Mouse (Mus musculus) heart, embryonic 15.5 days (tissue): ENCODE measurements around the gene Ube2r2. TPM values are rescaled to one million over a fixed set of nuclear protein-coding genes. Genes with fewer than 3 reads are reported as not detected.

Experiments used
- ATAC-seq: fragments of 200-750 bp; cut with Nextera tagmentation; replicated peaks from 2 replicates; pipeline ENCODE4 v1.8.0; 2017; ENCODE audit warnings: low read depth, moderate TSS enrichment; ENCODE audit not compliant: insufficient number of reproducible peaks, insufficient read depth, low FRiP score
- H3K27ac ChIP-seq: fragments of 300-500 bp; sonication (generic); 2 replicates; pipeline ENCODE4 v1.5.1; 2015; ENCODE audit warnings: mild to moderate bottlenecking, inconsistent platforms
- H3K27me3 ChIP-seq: fragments of 300-500 bp; sonication (generic); 2 replicates; pipeline ENCODE4 v1.6.1; 2015; ENCODE audit warnings: inconsistent platforms
- H3K36me3 ChIP-seq: fragments of 300-500 bp; sonication (generic); 2 replicates; pipeline ENCODE4 v1.6.1; 2015; ENCODE audit warnings: mild to moderate bottlenecking, inconsistent platforms
- H3K4me1 ChIP-seq: fragments of 300-500 bp; sonication (generic); replicated peaks from 2 replicates; pipeline ENCODE4 v1.6.1; 2015; ENCODE audit warnings: inconsistent platforms
- H3K4me2 ChIP-seq: fragments of 300-500 bp; sonication (generic); 2 replicates; pipeline ENCODE4 v1.6.1; 2015; ENCODE audit warnings: inconsistent platforms, mild to moderate bottlenecking, moderate library complexity
- H3K4me3 ChIP-seq: fragments of 300-500 bp; sonication (generic); 2 replicates; pipeline ENCODE4 v1.5.1; 2015; ENCODE audit warnings: mild to moderate bottlenecking, inconsistent platforms
- H3K9ac ChIP-seq: fragments of 300-500 bp; sonication (generic); 2 replicates; pipeline ENCODE4 v1.6.1; 2015; ENCODE audit warnings: mild to moderate bottlenecking, inconsistent platforms
- H3K9me3 ChIP-seq: fragments of 300-500 bp; sonication (generic); replicated peaks from 2 replicates; pipeline ENCODE4 v1.6.1; 2016; ENCODE audit warnings: inconsistent platforms
- WGBS: fragments of 180-500 bp; shearing (Covaris S2); methylation state at CpG from one replicate; pipeline ENCODE4 v1.1.7; 2015; ENCODE audit warnings: mixed read lengths; 5-methylcytosine and 5-hydroxymethylcytosine counted together
- polyA plus RNA-seq: library from polyadenylated mRNA; unstranded; fragments of >200 nt; fragmentation: Nextera tagmentation; extraction: Ambion mirVana; gene quantifications from 2 replicates; pipeline ENCODE4 v1.2.1, GENCODE M21; 2015

The Ube2r2 gene
- polyA plus RNA-seq, 1 experiment from 2014 or later: 73.1 TPM

- ATAC-seq: peak; percentile 100
- Histone ChIP-seq H3K9me3 (no peaks in the 10 kb centered on the region), H3K36me3 (peaks cover 29% of the 10 kb centered on the region), H3K4me2 (peak within 1 kb of the TSS; percentile 89), H3K9ac (peak within 1 kb of the TSS; percentile 72), H3K4me3 (peak within 1 kb of the TSS; percentile 79), H3K27ac (peak within 1 kb of the TSS; percentile 55), H3K27me3 (no peaks in the 10 kb centered on the region), H3K4me1 (peaks cover 10% of the 10 kb centered on the region)
- 3% methylated on average over 29 of the region's 29 CpGs for WGBS
Measured at GRCm38 (mm10) chr4:41124180-41124951, 11.2 kb upstream of the Ube2r2 start, which contains the start of gene Nol6. Gene Nol6, minus strand, starts transcription at chr4:41124455.

- H3K9ac ChIP-seq: no peak overlapping the region
- H3K27me3 ChIP-seq: no peaks in the 10 kb centered on the region
- peaks cover 2% of the 10 kb centered on the region for H3K4me1 ChIP-seq
- H3K4me3 ChIP-seq: no peak overlapping the region
- no peak overlapping the region for H3K4me2 ChIP-seq
- H3K36me3 ChIP-seq: no peaks in the 10 kb centered on the region
- peak; percentile 64; the same call in 1 of the 2 replicates for ATAC-seq
- H3K27ac ChIP-seq: no peak overlapping the region
- H3K9me3 ChIP-seq: no peaks in the 10 kb centered on the region
- WGBS: 2% methylated on average over 2 of the region's 2 CpGs
Measured at GRCm38 (mm10) chr4:41129406-41129805, 6.1 kb upstream of the Ube2r2 start.

- H3K4me2 ChIP-seq: no peak overlapping the region
- peaks cover 6% of the 10 kb centered on the region for H3K4me1 ChIP-seq
- H3K4me3 ChIP-seq: no peak overlapping the region
- H3K36me3 ChIP-seq: no peaks in the 10 kb centered on the region
- H3K27me3 ChIP-seq: no peaks in the 10 kb centered on the region
- H3K9ac ChIP-seq: no peak overlapping the region
- H3K27ac ChIP-seq: no peak overlapping the region
- ATAC-seq: no peak
- H3K9me3 ChIP-seq: no peaks in the 10 kb centered on the region
- 75% methylated on average over 3 of the region's 3 CpGs for WGBS
Measured at GRCm38 (mm10) chr4:41129836-41130235, 5.7 kb upstream of the Ube2r2 start.

- H3K4me1 ChIP-seq: peaks cover 11% of the 10 kb centered on the region
- no peaks in the 10 kb centered on the region for H3K27me3 ChIP-seq
- no peak overlapping the region for H3K4me3 ChIP-seq
- 73% methylated on average over 6 of the region's 6 CpGs for WGBS
- no peaks in the 10 kb centered on the region for H3K9me3 ChIP-seq
- H3K9ac ChIP-seq: no peak overlapping the region
- ATAC-seq: no peak
- H3K27ac ChIP-seq: no peak overlapping the region
- H3K36me3 ChIP-seq: no peaks in the 10 kb centered on the region
- H3K4me2 ChIP-seq: no peak overlapping the region
Measured at GRCm38 (mm10) chr4:41132471-41132870, 3.1 kb upstream of the Ube2r2 start.

GRCm38 (mm10) chr4:41133529-41134291 is 1.8 kb upstream of the Ube2r2 start:
- H3K4me1 ChIP-seq: peaks cover 11% of the 10 kb centered on the region
- no peaks in the 10 kb centered on the region for H3K36me3 ChIP-seq
- no peak for ATAC-seq
- H3K9ac ChIP-seq: no peak overlapping the region
- no peak overlapping the region for H3K4me3 ChIP-seq
- 0 out of 2 replicates have a peak overlapping the region, but pooled peaks have one; percentile 99 for H3K27ac ChIP-seq
- H3K4me2 ChIP-seq: no peak overlapping the region
- WGBS: 79% methylated on average over 6 of the region's 6 CpGs
- H3K9me3 ChIP-seq: no peaks in the 10 kb centered on the region
- no peaks in the 10 kb centered on the region for H3K27me3 ChIP-seq

GRCm38 (mm10) chr4:41134935-41135710 is 420 bp upstream of the Ube2r2 start:
- Histone ChIP-seq H3K9ac (peak overlapping the region; percentile 99), H3K4me3 (peak overlapping the region; percentile 97), H3K27ac (peak overlapping the region; percentile 99), H3K9me3 (no peaks in the 10 kb centered on the region), H3K4me2 (peak overlapping the region; percentile 79), H3K4me1 (peaks cover 14% of the 10 kb centered on the region), H3K36me3 (0 out of 2 replicates have a peak, but pooled peaks cover 3% of the 10 kb centered on the region), H3K27me3 (no peaks in the 10 kb centered on the region)
- peak; percentile 92 for ATAC-seq
- under 1% methylated on average over 27 of the region's 70 CpGs for WGBS

GRCm38 (mm10) chr4:41136454-41136805 is 887 bp downstream of the Ube2r2 start:
- H3K9me3 ChIP-seq: no peaks in the 10 kb centered on the region
- peaks cover 19% of the 10 kb centered on the region for H3K4me1 ChIP-seq
- H3K4me3 ChIP-seq: peak overlapping the region; percentile 97
- H3K36me3 ChIP-seq: peaks cover 6% of the 10 kb centered on the region
- H3K9ac ChIP-seq: peak overlapping the region; percentile 99
- H3K4me2 ChIP-seq: peak overlapping the region; percentile 79
- H3K27me3 ChIP-seq: no peaks in the 10 kb centered on the region
- whole genome bisulfite sequencing: 0% methylated on average over 4 of the region's 4 CpGs
- H3K27ac ChIP-seq: peak overlapping the region; percentile 99
- ATAC-seq: peak; percentile 7; the same call in 1 of the 2 replicates

- Histone ChIP-seq H3K36me3 (peaks cover 6% of the 10 kb centered on the region), H3K9me3 (no peaks in the 10 kb centered on the region), H3K4me2 (peak overlapping the region; percentile 79), H3K9ac (peak overlapping the region; percentile 99), H3K27ac (peak overlapping the region; percentile 99), H3K27me3 (no peaks in the 10 kb centered on the region), H3K4me1 (peaks cover 19% of the 10 kb centered on the region), H3K4me3 (peak overlapping the region; percentile 97)
- WGBS: 0% methylated on average over 8 of the region's 8 CpGs
- ATAC-seq: no peak
Measured at GRCm38 (mm10) chr4:41136811-41137210, 1.3 kb downstream of the Ube2r2 start.

GRCm38 (mm10) chr4:41140174-41140875 is 4.8 kb downstream of the Ube2r2 start:
- H3K4me2 ChIP-seq: no peak overlapping the region
- no peaks in the 10 kb centered on the region for H3K9me3 ChIP-seq
- peaks cover 10% of the 10 kb centered on the region for H3K36me3 ChIP-seq
- no peak overlapping the region for H3K4me3 ChIP-seq
- 79% methylated on average over 6 of the region's 6 CpGs for WGBS
- H3K4me1 ChIP-seq: peaks cover 19% of the 10 kb centered on the region
- H3K27ac ChIP-seq: no peak overlapping the region
- no peaks in the 10 kb centered on the region for H3K27me3 ChIP-seq
- no peak overlapping the region for H3K9ac ChIP-seq
- no peak for ATAC-seq

GRCm38 (mm10) chr4:41142601-41143000 is 7.1 kb downstream of the Ube2r2 start:
- no peak for ATAC-seq
- H3K4me3 ChIP-seq: no peak overlapping the region
- no peaks in the 10 kb centered on the region for H3K27me3 ChIP-seq
- no peak overlapping the region for H3K9ac ChIP-seq
- H3K9me3 ChIP-seq: no peaks in the 10 kb centered on the region
- no peak overlapping the region for H3K27ac ChIP-seq
- no peak overlapping the region for H3K4me2 ChIP-seq
- peaks cover 10% of the 10 kb centered on the region for H3K36me3 ChIP-seq
- H3K4me1 ChIP-seq: peaks cover 15% of the 10 kb centered on the region
- WGBS: 84% methylated on average over 2 of the region's 2 CpGs
